Mouse (Mus musculus) brain, embryonic 14.5 days (tissue): Measurements from ENCODE around the gene Cela3b.

ENCODE experiments used
- CTCF ChIP-seq: fragments of 200-500 bp; IDR thresholded peaks from 2 replicates; pipeline ENCODE4 v1.5.1; 2012; ENCODE audit warnings: inconsistent platforms, mild to moderate bottlenecking, moderate library complexity, borderline replicate concordance; ENCODE audit not compliant: insufficient read depth, insufficient read length; ENCODE audit errors: extremely low read depth
- POLR2A ChIP-seq: fragments of 200-500 bp; IDR thresholded peaks from 2 replicates; pipeline ENCODE4 v1.6.1; 2012; ENCODE audit warnings: mild to moderate bottlenecking, inconsistent platforms, borderline replicate concordance; ENCODE audit not compliant: poor library complexity, insufficient read depth, insufficient read length, severe bottlenecking; ENCODE audit errors: extremely low read depth

GRCm38 (mm10) chr4:137473240-137473639 lies 42.9 kb upstream of the Cela3b start:
- TF ChIP-seq CTCF = no peak
- TF ChIP-seq POLR2A = no peak
